Mouse (Mus musculus) adrenal gland, postnatal 14 days (tissue): Measurements from ENCODE around the gene Commd7. TPM values are rescaled to one million over a fixed set of nuclear protein-coding genes. Genes with fewer than 3 reads are reported as not detected.
A peak's percentile ranks its signal among the peaks of the same experiment; 100 is the strongest.

Experiments used
- DNase-seq: peaks from one replicate; pipeline ENCODE4 v3.0.0; 2021; ENCODE audit warnings: mixed read lengths
- total RNA-seq: library from RNA; stranded (reverse); gene quantifications from 2 replicates; pipeline ENCODE4 v1.2.3, GENCODE M21; 2021

The Commd7 gene
- total RNA-seq, 1 experiment from 2014 or later = 27.7 TPM

DNA sequence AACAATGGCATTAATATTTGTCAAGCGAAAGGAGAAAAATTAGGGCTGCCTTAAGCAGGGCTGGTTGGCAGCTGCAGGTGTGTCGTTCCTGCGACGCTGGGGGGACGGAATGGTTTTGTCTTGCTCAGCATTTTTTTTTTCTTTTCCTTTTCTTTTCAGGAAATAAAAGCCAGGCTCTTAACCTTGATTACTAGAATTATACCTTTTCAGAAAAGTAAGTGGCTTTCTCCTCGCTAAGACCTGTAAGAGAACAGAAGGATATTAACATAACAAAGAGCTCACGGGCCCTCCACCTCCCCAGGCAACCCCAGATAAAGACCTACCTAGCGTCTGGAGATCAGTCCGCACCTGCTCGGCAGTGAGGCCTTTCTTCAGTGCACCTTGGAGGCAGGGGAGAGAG lies 10.1 kb downstream of the Commd7 start:
- no peak for DNase-seq

DNA sequence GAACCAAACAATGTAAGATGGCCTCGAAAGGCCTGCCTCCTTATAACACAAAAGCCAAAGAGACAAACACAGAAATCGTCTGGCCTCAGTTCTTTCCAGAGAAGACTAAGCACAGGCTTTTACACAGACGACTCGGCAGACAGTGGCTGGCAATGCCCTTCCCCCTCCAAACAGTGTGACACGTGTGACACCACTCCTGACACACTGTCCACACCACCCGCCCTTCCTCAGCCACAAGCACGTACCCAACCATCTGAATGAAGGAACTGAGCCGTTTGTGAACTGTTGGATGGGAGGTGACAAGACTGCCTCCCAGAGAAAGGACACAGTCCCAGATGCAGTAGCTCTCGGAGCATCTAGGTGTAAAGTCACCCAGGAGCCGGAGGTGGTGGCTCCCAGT lies 13.7 kb downstream of the Commd7 start:
- DNase-seq = no peak

DNA sequence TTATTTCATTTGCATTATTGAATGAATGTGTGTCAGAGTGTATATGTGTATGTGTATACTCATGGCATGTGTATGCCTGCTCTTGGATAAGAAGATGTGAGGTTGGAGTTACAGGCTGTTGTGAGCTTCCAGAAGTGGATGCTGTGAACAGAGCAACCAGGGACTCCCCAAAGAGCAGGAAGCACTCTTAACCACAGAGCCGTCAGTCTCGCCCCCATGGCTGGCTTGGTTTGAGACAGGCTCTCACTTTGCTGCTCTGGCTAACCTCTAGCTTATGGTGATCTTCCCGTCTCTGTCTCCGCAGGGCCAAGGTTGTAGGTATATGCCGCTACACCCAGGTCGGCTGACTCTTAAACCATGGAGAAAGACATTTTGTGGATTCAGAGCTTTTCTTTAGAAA lies 14.1 kb downstream of the Commd7 start:
- DNase-seq = no peak

DNA sequence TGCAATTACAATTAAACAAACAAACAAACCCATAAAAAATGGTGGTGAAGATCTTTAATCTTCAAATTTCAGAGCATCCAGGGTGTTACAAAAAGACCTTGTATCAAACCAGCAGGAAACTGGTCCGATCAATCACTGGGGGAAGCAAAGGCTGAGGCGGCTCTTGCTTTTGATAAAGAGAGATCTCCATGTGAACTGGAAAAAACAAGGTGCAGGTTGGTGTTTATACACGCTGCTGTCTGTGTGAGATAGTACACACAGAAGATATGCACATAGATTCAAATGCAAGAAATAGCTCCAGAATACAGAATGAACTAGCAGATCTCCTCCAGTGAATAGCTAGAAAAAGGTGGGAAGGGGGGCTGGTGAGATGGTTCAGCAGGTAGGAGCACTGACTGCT lies 15.7 kb downstream of the Commd7 start:
- no peak for DNase-seq

DNA sequence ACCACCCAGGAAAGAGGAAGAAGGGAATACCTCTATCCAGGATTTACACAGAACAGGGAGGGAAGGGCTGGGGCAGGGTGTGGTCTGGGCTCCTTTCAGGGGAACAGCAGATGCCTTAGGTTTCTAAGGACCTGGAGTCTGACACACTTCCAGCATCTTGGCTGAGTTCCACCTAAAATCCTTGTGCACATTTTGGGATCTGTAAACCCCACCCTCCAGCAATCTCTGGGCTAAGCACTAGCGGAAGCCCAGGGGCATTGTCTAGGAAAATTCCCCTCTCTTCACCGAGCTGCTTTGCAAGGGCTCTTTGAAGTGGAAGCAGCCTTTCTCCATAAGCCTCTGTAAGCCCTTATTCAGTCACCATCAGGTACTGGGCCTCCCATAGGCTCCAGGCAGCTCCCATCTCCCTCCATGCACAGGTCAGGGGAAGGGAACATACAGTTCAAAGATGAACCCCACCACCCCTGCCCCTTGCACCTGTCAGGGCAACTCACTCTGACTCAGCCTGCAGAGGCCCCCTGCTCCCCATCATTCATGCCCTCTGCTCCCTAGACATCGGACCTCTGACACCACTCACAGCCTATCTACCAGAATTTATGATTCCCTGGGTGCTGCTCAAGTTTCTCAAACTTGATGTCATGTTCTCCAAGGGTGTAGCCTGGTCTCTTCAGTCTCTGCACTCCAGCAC lies 19.8 kb downstream of the Commd7 start:
- no peak for DNase-seq

DNA sequence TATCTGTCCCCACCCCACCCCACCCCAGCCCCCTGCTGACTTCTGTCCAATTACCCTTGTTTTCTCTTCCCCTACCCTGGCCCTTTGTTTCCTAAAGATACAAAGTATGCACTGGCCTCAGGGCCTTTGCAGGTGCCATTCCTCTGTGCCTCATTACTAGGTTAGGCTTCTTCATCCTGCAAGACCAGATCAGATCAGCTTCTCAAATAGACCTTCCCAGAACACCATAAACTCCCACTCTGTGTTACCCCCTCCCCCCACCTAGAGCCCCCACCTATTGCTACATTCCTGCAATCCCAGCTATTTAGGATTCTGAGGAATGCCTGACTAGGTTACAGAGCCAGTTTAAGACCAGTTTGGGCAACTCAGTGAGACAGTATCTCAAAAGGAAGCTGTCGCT lies 20.8 kb downstream of the Commd7 start:
- DNase-seq = no peak

DNA sequence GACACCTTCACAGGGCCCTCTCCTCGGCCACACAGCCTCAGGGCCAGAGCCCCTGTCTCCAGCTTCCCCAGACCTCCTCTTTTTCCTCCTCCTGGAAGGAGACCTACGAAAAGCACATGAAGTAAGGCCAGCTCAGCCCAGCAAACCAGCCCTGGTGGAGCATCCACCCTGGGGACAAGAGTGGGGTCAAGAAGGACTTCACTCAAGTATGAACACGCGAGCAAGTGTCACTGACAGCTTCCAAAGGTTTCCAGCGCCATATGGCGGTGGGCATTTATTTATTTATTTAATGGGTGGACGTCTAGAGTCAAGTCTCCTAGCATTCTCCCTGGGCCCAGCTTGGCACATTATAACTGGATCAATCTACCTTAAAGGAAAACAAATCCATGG lies 21.3 kb downstream of the Commd7 start:
- no peak for DNase-seq

DNA sequence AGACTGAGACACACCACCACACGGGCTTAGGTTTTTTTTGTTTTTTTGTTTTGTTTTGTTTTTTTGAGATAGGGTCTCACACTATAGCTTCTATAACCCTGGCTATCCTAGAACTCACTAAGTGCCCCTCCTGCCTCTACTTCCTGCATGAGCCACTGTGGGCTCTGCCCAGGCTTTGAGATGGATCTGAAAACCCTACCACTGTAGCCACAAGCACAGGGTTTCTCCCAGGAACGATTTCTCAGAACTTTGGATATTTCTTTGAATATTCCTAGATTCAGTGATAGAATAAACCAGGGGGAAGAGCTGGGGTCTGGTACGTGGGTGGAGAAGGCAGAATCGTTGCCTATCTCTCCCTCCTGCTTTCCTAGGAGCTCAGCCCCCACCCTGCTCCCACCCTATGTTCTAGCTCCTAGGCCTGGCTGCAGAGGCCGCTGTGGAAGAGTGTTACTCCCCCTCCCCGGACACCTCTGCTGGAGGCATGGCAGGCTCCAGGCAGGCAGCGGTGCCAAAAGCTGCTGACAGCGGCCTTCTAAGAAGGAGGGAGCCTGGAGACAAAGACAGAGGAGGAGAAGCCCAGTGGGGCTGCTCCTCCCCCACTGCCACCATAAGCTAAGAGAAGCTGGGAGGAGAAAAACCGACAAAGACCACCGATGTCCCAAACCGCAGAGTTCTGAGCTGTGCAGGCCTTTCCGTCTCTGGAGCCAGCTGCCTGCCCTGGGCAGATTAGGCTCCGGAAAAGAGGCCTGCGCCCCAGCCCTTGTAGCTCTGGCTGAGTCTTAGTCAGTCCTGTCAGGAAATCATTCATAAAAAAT lies 21.9 kb downstream of the Commd7 start:
- peak; percentile 68 for DNase-seq

DNA sequence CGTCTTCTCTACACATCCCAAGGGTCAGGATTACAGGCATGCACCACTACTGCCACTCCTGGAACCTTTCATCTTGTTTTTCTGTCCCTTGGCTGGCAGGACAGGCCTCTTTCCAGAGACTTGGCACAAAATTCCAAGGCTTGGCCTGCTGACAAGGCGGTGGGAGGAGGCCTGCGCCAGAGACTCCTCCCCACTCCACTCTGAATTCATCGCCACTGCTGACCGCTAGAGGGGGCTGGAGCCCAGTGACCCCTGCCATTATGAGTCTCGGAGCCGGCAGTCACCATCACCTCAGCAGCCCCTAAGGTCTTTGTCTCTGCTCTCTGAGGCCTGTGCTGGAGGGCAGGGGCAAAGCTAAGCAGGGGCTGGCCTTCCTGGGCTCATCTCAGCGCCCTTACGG lies 23.0 kb downstream of the Commd7 start:
- DNase-seq = peak; percentile 97

DNA sequence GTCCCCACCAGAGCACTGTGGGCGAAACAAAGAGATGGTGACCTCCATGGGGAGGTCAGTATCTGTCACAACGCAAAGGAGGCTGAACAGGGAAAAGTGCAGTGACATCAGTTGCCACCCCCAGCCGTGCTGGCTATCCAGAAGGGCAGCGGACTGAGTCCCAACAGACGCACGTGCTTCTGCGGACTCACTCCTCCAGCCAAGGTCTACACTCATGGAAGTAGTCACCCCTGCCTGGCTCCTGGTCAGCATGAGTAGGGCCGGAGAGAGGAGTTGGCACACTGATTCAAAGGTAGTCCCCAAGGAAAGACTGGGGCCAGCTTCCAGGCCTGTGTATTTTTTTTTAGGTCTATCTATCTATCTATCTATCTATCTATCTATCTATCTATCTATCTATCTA lies 23.5 kb downstream of the Commd7 start:
- DNase-seq = peak; percentile 88

DNA sequence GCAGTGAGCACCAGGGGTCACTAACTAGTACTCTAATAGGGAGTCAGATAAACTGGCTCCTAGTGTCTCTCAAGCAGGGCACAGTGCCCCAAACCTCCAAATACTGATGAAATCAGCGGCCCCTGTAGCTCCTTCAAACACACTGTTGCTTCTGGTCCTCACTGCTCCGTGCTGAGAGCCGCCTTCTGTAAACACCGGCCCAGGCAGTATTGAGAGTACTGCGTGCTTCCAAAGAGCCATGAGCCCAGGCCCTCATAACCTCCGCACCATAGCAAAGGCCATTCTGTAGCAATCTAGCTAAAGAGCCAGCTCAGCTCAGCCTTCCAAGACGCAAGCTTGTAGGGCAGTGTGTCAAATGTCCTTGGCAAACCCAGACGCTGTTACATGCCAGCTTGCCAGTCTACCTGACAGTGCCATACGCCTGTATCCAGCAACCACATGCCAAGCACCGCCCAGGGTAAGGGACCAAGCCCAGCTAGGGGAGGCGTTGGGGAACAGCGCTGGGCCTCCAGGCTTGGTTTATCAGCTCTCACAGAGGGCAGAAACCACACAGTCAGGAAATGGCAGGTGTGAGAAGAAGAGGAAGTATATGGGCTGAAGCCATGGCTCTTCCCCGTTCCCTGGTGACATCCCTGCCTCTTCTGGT lies 24.6 kb downstream of the Commd7 start:
- DNase-seq = peak; percentile 82

DNA sequence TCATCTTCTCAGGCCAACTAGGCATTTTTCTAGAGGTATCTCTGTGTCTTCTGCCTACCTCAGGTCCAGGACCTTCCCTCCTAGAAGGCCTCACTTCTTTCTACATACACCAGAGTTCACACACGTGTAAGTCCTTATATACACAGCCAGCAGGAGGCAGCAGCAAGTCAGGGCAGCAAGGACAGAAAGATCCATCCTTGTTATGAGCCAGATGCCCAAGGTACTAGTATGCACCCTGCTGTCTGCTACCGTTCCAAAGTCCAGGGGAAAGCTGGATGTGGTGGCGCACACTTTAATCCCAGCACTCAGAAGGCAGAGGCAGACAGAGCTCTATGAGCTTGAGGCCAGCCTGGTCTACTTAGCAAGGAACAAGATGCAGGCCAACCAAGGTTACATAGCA lies 26.2 kb downstream of the Commd7 start:
- DNase-seq = peak; percentile 66

DNA sequence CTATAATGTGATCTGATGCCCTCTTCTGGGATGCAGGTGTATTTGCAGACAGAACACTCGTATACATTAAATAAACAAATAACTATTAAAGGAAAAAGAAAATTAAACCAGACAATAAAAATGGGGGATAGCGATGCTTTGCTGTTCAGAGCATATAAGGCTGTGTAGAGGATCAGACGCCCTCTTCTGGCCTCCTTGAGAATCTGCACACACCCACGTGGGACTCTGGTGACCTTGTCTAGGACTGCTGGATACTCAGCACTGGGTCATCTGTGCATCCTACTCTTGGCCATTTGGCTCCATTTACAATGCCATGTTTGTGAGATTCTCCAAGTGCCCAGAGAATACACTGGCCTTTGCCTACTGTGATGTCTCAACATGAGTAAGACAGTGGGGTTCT lies 28.9 kb downstream of the Commd7 start:
- DNase-seq = peak; percentile 69

DNA sequence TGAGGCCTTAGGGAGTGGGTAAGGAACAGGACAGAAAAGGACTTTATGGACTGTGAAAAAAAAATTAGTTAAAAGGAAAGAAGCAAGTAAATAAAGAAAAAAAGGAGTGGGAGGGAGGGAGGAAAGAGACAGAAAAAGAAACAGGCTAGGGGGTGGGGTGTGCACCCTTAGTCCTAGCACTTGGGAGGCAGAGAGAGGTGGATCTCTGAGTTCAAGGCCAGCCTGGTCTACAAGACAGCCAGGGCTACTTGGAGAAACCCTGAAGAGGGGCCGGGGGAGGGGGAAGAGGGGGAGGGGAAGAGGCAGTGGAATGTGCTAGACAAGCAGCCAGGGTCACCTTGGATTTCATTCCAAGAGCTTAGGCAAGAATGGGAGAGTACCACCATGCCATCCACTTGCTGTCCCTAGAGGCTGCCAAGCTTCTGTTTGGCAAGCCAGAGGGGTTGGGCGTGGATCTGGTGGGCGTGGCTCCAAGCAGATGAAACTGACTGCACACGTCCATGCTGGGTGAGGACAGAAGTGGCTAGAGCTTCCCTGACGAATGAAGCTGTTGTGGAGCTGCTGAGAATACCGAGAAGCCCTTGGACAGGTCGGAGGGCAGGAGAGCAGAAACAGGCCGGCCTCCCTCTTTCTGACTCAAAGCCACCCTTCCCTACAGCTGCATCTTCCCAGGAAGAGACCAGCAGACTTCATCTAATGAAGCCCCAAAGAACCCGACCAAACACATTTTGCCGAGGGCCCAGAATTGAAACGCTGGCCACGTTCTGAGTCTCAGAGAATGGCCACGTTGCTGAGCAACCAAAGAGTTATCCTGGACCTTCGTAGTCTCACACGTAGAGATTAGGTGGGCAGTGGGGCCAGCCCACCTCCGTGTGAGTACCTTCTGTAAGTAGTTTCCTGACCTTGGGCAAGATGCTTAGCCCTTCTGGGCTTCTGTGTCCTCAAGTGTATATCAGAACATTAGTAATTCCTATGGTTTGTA lies 31.6 kb downstream of the Commd7 start:
- DNase-seq = peak; percentile 89

DNA sequence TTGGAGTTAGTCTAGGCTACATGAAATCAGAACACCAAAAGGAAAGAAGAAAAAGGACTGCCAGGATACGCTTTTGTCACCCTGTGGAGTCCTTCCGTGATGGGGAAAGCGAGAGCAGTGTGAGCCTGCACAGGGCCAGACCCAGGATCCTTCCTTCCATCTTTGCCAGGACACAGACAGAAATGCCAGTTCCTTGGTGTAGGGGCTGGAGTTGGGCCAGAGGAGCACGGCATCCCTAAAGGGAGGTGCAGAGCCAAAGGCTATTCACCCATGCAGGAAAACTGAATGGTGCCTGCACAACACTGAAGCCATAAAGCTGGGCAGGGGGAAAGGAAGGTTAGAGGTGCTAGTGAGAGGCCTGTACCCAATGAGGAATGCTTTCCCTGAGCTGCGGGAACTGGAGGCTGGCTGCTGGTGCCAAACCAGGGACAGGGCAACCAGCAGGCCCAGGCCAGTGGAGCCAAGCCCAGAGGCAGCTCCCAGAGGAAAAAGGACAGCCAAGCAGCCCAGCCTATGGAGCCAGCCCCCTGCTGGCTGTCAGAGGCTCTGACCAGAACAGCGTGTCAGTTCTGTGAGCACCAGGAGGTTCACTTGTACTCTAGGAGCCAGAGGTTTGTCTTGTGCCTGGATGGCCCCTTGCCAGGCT lies 32.4 kb downstream of the Commd7 start:
- DNase-seq = peak; percentile 84

DNA sequence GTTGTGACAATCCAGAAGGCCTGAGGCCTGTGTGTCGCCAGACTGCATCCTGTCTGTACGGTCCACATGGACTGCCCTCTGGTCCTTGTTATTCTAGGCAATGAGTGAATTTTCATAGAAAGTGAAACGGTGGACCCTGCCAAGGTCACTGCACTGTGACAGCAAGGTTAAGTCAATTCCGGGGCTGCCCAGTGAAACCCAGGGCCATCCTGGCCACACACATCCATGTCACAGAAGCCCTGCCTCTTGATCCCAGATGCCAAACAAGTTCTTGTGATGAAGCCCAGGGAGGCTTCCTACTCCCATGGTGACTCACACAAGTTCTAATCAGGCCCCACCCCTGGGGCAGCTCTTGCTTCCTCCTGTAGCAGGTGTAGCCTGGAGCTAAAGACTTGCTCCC lies 35.0 kb downstream of the Commd7 start:
- DNase-seq = peak; percentile 75

DNA sequence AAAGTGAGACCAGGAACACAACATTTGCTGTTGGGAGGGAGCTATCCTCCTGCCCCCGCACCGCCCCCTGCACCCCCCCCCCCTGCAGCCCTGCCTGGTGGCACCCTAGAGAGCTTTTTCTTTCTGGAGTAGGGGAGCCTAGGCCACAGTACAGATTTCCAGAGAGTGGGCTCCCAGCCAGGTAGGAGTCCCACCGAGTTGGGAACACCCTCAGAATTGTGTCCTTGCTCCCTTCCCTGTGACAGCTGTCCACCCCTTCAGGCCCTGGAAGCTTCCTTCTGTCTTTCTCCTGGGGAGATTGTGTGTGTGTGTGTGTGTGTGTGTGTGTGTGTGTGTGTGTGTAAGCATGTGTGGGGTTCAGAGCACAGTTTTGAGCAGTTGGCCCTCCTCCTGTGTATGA lies 35.6 kb downstream of the Commd7 start:
- DNase-seq = no peak

DNA sequence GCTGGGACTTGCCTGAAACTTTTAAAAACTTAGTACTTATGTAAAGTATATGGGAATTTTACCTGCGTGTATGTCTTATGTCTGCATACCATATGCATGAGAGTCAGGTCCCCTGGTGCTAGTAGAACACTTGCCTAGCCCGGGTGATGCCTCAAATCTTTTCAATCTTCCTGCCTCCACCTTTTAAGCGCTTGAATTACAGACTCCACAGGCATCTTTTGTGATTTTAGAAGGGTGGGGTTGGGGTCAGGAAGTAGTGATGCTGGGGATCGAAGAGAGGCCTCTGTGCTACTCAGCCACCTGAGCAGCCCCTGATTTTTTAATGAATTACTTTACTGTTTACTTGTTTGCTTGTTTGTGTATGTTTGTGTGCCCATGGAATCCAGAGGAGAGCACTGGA lies 37.6 kb downstream of the Commd7 start:
- no peak for DNase-seq

DNA sequence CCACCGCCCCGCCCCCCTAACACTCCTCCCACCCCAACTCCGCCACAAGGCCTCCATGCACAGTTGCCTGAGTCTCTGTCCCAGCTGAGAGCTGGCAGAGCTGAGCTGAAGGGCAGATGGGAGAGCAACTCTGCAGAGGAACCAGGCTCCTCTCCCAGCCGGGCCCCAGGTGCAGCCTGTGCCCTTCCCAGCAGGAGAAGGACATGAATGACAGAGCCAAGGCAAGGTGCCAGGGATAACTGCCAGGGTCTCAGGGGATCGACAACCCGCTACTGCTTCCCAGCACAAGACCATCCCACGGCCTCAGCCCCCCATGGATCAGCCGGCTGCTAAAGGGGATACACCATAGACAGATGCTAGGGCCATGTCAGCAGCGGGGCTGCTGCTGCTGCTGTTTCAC lies 39.4 kb downstream of the Commd7 start:
- no peak for DNase-seq

DNA sequence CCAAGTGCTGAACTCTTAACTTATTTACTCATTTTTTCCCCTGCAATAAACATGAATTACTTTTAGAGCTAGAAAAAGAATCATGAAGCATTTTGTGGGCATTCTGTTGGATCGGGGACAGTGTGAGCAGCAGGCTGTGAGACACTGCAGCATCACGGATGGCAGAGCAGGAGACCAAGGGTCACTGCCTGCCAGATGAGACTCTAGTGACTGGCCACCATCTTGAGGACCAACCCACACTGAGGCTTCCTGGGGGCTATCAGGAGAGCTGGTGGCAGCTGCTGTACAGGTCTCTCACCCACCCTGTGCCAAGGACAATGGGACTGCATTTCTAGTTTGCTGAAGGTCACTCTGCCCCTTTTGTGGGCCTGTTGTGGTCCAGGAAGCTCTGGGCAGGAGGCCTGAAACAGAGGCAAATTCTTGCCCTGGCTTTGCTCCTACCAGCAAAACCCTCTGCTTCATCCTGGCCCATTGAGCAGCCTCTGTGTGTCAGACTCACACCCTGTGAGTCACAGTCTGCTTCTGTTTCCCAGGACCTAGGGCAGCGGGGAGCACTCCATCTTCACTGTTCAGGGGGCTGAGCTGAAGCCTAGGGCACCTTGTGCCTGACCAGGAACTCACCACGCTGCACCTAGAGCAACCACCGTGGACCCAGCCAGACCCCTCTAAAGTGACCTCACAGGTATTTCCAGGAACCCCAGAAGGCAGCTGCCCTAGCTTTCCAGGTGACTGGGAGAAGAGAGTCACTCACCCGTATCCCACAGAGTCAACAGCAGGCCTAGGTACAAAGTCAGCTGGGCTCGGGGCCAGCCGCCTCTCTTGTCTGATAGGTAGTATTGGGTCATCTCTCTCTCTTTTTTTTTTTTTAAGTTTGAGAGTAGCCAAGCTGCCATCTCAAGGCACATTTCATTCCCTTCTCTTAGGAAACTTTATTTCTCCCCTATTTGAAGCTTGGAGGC lies 40.2 kb downstream of the Commd7 start:
- no peak for DNase-seq
